Mouse (Mus musculus) gastrocnemius, adult 18-20 months (tissue): Measurements from ENCODE around the gene Chchd5. TPM values are rescaled to one million over a fixed set of nuclear protein-coding genes. Genes with fewer than 3 reads are reported as not detected.

Source experiments
- DNase-seq: peaks from one replicate; pipeline ENCODE4 v3.0.0; 2021; ENCODE audit warnings: low spot score
- total RNA-seq, 2 experiments: library from RNA; stranded (reverse); gene quantifications; 2 replicates each; pipeline ENCODE4 v1.2.3; 2021

Chchd5 gene
- total RNA-seq, 2 experiments from 2014 or later, result 7.1 to 12.5 TPM

GRCm38 (mm10) chr2:129150386-129150785 lies 20.9 kb downstream of the Chchd5 start:
- DNase-seq, result no peak

- no peak for DNase-seq
These were observed 21.6 kb downstream of the Chchd5 start for GRCm38 (mm10) chr2:129151111-129151510.

DNA sequence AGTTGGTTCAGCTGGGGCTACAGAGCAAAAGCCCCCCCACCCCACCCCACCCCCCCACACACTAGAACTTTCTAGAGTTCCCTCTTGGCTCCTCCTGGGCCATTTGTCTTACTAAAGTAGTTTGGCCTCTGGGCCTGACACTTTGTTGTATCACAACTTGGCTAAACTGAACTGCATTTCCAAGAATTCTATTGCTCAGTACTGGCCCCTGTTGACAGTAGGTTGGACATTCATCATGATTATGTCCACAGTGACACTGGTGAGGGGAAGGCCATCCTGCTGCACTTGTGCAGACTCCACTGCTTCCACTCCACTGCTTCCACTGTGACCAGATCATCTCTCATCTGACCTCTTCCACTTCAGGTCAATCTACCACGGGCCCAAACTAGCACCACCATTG lies 23.3 kb downstream of the Chchd5 start:
- no peak for DNase-seq

DNA sequence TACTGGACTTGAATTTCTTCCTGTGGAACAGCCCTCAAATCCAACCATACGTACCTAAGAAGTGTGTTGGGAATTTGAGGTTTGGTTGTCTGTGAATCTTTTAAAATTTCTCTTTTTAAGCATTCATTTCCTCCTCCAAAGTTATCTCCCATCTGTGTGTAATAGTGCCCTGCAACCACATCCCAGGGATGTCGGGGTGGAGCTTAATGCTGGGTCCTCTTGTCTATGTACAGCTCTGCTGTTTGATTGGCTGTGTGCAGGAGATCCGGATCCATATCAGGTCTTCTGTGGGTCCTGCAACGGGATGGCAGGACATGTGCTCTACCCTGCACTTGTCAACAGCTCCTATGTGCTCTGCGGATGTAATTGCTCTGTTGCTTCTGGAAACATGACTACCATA lies 35.3 kb downstream of the Chchd5 start:
- DNase-seq, result no peak

DNA sequence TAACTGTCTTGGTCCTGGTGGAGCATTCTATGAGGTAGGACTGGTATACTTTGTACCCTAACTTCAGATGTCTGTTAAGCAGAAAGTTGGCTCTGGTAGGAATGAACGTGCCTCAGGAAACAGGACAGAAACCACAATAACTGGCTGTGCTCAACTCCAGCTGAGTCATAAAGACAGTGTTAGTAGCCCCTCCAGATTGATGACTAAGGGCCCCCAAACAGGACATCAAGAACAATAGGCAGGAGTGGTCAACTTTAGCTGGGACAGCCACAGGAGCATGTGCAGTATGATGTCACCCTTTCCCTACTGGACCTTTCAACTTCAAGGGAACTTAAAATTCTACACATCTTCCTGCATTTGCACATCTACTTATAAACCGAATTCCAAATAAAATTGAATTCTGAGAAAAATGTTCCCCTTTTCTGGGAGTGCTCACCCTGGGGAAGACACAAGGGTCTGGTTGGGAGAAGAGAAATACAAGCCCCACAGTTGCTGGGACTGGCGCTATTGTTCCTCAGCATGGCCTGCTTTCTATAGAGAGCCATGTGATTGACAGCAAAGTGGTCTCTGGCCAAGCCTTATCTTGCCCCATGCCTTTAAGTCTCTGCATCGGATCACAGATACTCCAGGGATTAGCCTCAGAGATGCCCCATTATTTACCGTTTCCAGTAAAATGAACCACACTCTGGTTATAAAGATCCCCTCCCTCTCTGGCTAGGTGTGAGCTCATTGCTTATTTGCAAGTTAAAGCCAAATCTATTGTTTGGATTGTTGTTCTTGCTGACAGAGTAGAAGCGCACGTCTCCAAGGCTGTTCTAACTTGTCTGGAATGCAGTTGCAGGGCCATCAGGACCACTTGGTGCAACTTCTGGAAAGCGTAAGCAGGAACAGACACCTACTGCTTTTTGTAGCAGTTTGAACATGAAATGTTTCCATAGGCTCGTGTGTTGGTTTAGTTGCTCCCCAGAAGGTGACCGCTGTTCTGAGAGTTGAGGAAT lies 37.3 kb downstream of the Chchd5 start:
- DNase-seq, result no peak

DNA sequence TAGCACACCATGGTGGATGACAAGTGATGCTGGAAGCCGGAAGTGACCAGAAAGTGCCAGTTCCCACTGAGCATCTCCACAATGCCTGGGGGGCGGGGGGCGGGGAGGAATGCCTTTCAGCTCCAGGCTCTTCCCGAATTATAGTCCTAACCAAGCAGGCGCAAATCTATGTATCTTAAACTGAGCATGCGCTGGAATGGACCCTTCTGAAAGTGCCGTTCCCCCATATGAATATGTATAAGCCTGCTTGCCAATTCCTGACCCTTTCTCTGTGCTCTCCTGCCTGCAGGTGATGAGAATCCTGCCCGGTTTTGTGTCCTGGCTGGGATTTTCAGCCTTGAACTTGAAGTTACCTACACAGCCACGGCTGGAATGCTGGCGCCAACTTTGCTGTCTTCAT lies 43.9 kb downstream of the Chchd5 start:
- DNase-seq, result no peak

DNA sequence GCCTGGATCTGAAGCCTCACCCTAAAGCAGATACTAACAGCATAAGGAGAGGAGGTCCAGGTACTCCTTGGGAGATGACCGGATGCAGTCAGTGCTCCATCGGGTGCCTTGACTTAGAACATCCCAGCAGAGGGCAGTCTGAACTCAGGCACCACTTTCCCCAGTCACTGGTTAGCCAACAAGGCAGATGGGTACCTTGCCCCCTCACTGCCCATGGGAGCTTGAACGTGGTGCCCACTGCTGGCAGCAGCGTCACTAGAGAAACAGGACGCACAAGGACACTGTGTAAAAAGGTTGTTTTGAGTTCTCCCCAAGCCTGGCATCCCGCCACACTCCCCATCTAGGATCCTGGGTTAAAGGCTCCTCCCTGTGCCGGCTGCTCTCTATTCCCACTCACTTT lies 45.0 kb downstream of the Chchd5 start:
- peak; percentile 44 for DNase-seq

GRCm38 (mm10) chr2:129175636-129176035 lies 46.1 kb downstream of the Chchd5 start:
- DNase-seq, result no peak

DNA sequence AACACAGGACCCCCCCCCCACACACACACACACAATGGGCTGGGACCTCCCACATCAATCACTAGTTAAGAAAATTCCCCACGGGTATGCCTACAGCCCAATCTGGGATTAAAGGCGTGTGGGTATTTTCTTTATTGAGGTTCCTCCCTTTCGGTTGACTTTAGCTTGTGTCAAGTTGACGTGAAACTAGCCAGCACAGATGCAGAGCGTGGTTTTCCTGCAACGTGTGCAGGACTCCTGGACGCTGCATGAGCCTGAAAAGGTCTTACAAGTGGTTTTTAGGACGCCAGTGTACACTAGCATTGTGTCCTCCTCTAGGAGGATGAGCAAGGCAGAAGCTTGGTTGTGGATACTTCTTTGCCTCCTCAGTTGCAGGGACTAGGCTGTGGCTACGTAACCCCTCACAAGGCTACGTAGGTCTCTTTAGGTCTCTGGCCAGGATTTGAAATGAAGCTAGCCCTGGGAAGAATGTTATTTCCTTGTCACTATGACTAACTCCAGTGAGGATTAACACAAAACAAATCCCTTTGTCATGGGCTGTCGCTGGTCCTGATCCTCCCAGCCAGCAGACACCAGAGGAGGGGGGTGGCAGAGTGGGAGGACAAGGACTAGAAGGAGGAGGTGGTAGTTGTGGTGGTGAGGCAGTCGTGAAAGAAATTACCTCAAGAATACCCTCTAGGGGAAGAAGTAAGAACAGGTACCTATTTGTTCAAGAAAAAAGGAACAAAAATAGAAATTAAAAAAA lies 47.3 kb downstream of the Chchd5 start:
- no peak for DNase-seq

GRCm38 (mm10) chr2:129177661-129178060 lies 48.2 kb downstream of the Chchd5 start:
- no peak for DNase-seq

DNA sequence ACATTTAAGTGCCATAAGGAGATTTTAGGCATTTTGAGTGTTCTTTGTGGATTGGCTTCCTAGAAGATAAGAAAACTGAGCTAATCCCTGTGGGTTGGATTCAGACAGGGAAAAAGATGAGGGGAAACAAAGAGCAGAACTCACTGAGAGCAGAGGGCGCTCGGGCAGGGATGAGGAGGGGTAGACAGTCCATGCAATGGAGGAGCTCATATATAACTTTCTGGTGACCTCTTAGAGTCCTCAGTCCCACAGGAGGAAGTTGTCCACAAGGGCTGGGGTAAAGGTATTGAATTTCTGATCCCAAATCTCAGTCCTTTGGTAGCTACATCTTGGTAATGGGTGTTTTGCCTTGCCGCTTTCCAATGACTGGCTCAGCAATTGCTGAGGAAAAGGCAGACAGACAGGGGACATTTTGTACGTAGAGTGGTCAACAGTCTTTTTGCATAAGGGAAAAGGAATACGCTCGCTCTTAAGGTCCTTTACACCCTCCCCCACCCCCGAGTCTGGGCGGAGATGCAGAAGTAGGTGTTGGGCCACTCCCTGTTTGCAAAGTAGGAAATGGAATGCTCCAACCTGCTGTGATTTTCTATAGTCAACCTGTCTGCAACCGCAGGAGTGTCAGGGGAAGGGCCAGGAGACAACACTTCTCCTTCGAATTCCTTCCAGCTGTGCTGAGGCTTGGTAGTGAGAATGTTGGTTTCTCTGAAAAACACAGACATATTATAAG lies 48.8 kb downstream of the Chchd5 start:
- no peak for DNase-seq

DNA sequence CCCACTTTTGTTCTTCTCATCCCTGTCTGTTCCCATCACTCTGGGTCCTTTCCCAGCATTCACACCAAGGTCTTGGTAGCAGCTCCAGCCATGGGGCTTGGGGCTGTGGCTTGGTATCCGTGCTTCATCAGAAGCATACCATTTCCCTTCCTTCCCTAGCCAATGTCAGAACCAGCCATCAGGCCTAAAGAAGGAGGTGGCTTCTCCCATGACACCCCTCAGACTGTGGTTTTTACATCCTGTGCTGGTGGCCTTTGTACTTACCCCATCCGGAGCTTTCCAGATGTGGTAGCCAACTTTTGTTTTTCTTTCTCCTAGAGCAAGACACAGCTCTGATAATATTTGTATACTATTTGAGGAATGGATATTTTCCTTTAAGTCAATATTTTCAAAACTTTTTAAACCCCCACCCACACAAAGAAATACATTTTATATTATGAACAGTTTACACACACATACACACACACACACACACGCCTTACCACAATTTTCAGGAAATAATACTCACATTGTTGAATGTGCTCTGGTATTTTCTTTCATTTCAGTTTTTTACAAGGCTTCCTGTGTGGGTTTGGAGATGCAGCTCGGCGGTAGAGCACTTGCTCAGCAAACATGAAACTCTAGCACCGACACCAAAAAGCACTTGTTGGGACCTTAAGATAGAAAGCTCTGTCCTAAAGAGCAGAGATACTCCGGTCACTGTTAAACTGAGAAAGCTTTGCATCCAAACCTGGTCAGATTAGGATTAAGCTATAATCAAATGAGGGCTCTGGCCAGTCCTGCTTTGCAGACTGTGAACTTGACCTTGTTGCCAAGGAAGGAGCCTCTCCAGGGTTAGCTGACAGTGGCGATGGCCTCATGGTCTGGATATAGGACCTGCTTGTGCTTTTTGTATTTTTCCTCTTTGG lies 50.7 kb downstream of the Chchd5 start:
- DNase-seq, result no peak

DNA sequence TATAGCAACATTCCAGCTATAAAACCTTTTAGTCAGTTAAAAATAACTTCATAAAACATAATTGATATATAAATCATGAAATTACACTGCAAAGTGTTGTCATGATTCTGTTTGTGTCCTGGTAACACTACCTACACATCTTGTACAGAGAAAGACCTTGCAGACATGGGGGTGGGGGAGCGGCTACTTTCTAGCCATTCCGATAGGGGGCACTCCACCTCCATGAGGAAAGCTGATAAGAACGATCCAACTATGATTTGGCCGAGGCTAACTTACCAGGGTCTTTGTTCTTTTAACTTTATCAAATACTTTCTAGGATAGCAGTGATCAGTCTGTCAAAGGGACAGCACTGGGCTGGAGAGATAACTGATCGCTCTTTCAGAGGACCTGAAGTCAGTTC lies 52.0 kb downstream of the Chchd5 start:
- DNase-seq, result no peak

DNA sequence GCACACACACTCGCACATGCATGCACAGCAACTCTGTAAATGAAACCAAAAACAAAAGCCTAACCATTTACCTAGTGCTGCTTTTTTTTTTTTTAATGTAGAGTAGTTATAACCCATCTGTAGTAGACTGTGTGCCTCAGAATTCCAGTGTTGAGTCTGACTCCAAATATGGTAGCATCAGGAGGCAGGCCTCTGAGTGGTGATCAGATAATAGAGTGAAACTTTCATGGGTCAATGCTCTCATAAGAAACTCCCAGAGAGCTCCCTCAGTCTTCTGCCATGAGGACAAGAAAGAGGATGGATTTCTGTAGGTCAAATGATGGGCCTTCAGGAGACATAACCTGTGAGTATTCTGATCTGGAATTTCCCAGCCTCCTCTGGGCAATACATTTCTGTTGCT lies 52.9 kb downstream of the Chchd5 start:
- no peak for DNase-seq

DNA sequence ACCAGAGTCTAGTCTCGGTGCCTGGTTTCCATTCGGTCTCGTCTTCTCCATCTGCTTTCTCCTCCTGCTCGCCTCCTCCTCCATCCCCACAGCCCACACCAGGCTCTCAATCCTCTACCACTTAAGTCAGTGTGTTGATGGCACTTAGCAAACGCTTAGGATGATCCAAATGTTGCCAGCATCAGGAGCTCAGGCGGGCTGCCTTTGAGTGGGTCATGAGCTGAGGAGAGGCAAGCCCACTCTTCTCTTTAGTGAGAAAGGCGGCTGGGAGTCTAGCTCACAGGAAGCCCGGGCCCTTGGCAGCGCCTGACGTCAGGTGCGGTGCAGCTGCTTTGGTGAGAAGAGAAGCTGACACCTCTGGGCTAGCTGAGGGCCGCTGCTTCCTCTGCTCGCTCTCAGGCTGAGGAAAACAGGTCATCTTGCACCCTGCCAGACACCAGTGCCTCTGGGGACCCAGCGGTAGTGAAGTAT lies 54.1 kb downstream of the Chchd5 start:
- DNase-seq, result no peak

Other genes with a start within 250 kb of the Chchd5 start
- gene Zc3h8, start 185.6 kb upstream of the Chchd5 start, total RNA-seq, result 1 to 10 TPM; 8.4 to 8.9 TPM
- gene Zc3h6, start 162.3 kb upstream of the Chchd5 start, total RNA-seq, result 1 to 10 TPM; 7.2 to 7.6 TPM
- gene Gm10762, start 162.0 kb upstream of the Chchd5 start, total RNA-seq, result 10 to 100 TPM; 15.2 to 15.5 TPM
- gene Vinac1, start 81.5 kb upstream of the Chchd5 start, total RNA-seq, result not detected
- 1 to 10 TPM; 6.1 to 8.6 TPM for gene Ttl, start 63.8 kb upstream of the Chchd5 start, total RNA-seq
- 10 to 100 TPM in 1 of 2 experiments, 1 to 10 TPM in 1; 9.9 to 10.3 TPM for gene Polr1b, start 28.7 kb upstream of the Chchd5 start, total RNA-seq
- 10 to 100 TPM; 11.3 to 21.8 TPM for gene Slc20a1, start 69.1 kb downstream of the Chchd5 start, total RNA-seq
- not detected for gene Ckap2l, start 167.5 kb downstream of the Chchd5 start, total RNA-seq
- not detected for gene Il1a, start 180.3 kb downstream of the Chchd5 start, total RNA-seq
- gene Il1b, start 241.4 kb downstream of the Chchd5 start, total RNA-seq, result not detected